Mouse (Mus musculus) hindbrain, embryonic 13.5 days (tissue): ENCODE results near the gene Slc22a18. TPM values are rescaled to one million over a fixed set of nuclear protein-coding genes. Genes with fewer than 3 reads are reported as not detected.

Source experiments
- ATAC-seq: fragments of 200-750 bp; cut with Nextera tagmentation; 2 replicates; pipeline ENCODE4 v1.8.0; 2017; ENCODE audit warnings: moderate TSS enrichment; ENCODE audit not compliant: low FRiP score
- H3K27ac ChIP-seq: fragments of 300-500 bp; sonication (generic); 2 replicates; pipeline ENCODE4 v1.5.1; 2015; ENCODE audit warnings: inconsistent platforms, mild to moderate bottlenecking, moderate library complexity
- H3K27me3 ChIP-seq: fragments of 300-500 bp; sonication (generic); 2 replicates; pipeline ENCODE4 v1.6.1; 2015; ENCODE audit warnings: mild to moderate bottlenecking, inconsistent platforms
- H3K36me3 ChIP-seq: fragments of 300-500 bp; sonication (generic); 2 replicates; pipeline ENCODE4 v1.6.1; 2015; ENCODE audit warnings: mild to moderate bottlenecking, inconsistent platforms
- H3K4me1 ChIP-seq: fragments of 300-500 bp; sonication (generic); replicated peaks from 2 replicates; pipeline ENCODE4 v1.6.1; 2015; ENCODE audit warnings: inconsistent platforms
- H3K4me2 ChIP-seq: fragments of 300-500 bp; sonication (generic); 2 replicates; pipeline ENCODE4 v1.6.1; 2015; ENCODE audit warnings: inconsistent platforms, mild to moderate bottlenecking, moderate library complexity
- H3K4me3 ChIP-seq: fragments of 300-500 bp; sonication (generic); 2 replicates; pipeline ENCODE4 v1.5.1; 2015; ENCODE audit warnings: mild to moderate bottlenecking, inconsistent platforms
- H3K9ac ChIP-seq: fragments of 300-500 bp; sonication (generic); 2 replicates; pipeline ENCODE4 v1.6.1; 2015; ENCODE audit warnings: mild to moderate bottlenecking, inconsistent platforms
- H3K9me3 ChIP-seq: fragments of 300-500 bp; sonication (generic); 2 replicates; pipeline ENCODE4 v1.6.1; 2016; ENCODE audit warnings: inconsistent platforms
- WGBS: fragments of 180-500 bp; shearing (Covaris S2); methylation state at CpG from one replicate; pipeline ENCODE4 v1.1.7; 2015; 5-methylcytosine and 5-hydroxymethylcytosine counted together
- polyA plus RNA-seq: library from polyadenylated mRNA; unstranded; fragments of >200 nt; fragmentation: Nextera tagmentation; extraction: Ambion mirVana; gene quantifications from 2 replicates; pipeline ENCODE4 v1.2.1, GENCODE M21; 2015

The Slc22a18 gene
- polyA plus RNA-seq, 1 experiment from 2014 or later, result 0.78 TPM

DNA sequence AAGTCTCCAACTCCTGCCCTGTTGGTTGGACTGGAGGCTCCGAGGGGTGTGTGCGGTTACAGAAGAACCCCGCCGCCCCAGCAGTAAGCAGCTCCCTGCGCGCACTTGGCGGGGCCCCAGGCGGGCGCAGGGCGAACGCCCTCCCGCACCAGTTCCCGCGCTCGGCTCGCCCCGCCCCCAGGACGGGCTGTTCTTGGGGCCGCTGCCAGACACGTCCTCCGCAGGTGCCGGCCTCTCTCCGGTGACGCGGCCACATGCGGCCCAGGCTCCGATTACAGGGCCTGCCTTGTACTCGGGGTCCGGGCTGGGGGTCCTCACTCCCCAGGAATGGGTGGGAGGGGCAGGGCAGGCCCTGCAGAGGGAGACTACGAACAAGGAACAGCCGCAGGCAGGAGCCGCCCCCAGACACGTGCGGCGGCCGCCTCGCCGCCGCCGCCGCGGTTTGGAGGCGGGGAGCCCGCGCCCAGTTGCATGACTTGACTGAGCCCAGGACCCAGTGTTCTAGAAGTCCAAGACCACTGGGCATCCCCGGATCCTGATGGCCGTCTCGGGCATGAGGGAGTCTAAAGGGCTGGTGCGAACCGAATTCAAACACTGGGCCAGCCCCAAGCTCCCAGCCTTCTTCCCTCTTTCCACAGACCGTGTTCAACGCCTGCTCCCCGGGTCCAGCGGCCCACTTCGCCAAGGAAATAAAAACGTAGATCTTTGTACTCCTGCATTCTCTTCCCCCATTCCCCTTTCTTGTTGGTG lies 8.6 kb upstream of the Slc22a18 start:
- Histone ChIP-seq H3K27me3 (peaks cover 18% of the 10 kb centered on the region), H3K4me3 (peak overlapping the region; percentile 36), H3K36me3 (no peaks in the 10 kb centered on the region), H3K4me1 (peaks cover 26% of the 10 kb centered on the region), H3K9ac (peak overlapping the region; percentile 65), H3K4me2 (peak overlapping the region; percentile 68), H3K27ac (no peak overlapping the region), H3K9me3 (peaks cover 9% of the 10 kb centered on the region)
- 25% methylated on average over 55 of the region's 56 CpGs for WGBS
- no peak for ATAC-seq

DNA sequence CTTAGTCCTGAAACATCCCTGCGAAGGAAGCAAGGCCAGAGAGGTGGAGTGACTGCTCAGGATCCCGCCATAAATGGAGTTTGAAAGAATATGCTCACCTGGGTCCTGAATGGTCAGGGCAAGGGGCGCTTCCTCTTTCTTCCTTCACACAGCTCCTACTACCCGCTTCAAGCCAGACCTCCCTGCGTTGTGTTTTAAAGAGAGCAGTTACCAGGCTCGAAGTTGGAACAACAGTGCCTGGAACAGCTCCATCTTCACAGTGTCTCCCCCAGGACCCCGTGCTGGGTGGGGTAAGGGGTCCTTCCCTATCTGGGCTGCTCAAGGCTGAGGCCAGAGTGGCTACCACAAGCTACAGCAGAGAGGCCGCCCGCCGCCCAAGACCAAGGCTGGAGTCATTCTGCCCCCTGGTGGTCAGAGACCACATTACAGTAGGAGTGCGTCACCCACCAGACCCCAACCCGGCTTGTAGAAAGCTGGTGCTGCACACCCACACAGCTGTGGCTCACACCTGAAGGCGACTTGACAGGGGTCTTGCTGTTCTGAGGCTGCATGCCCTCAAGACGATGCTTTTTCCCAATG lies 7.3 kb upstream of the Slc22a18 start:
- ATAC-seq, result peak; percentile 11; the same call in 1 of the 2 replicates
- H3K36me3 ChIP-seq, result no peaks in the 10 kb centered on the region
- peaks cover 26% of the 10 kb centered on the region for H3K4me1 ChIP-seq
- H3K4me3 ChIP-seq, result no peak overlapping the region
- H3K9ac ChIP-seq, result no peak overlapping the region
- H3K27me3 ChIP-seq, result peaks cover 23% of the 10 kb centered on the region
- 38% methylated on average over 14 of the region's 14 CpGs for WGBS
- H3K4me2 ChIP-seq, result no peak overlapping the region
- no peak overlapping the region for H3K27ac ChIP-seq
- no peaks in the 10 kb centered on the region for H3K9me3 ChIP-seq

DNA sequence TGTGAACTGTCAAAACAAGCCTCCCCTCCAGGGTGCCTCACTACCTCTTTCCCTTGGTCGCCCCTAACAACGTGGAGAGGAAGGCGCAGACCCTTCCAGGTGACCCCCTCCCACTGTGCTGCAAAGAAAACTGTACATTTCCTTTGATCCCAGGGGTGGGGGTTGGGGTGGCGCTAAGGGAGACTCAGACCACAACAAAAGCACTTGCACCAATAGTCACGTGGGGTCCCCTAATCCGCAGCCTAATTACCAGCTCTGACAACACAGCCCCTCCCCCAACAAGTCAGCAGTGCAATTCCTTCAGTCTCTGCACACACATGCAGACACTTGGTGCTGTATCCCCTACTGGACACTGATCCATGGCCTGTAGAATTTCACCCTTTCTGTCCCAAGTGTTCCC lies 5.8 kb upstream of the Slc22a18 start:
- no peak overlapping the region for H3K4me3 ChIP-seq
- no peaks in the 10 kb centered on the region for H3K9me3 ChIP-seq
- 8% methylated on average over 6 of the region's 6 CpGs for WGBS
- H3K9ac ChIP-seq, result no peak overlapping the region
- H3K27ac ChIP-seq, result no peak overlapping the region
- H3K4me1 ChIP-seq, result peaks cover 21% of the 10 kb centered on the region
- no peaks in the 10 kb centered on the region for H3K36me3 ChIP-seq
- ATAC-seq, result no peak
- no peak overlapping the region for H3K4me2 ChIP-seq
- H3K27me3 ChIP-seq, result peaks cover 23% of the 10 kb centered on the region

DNA sequence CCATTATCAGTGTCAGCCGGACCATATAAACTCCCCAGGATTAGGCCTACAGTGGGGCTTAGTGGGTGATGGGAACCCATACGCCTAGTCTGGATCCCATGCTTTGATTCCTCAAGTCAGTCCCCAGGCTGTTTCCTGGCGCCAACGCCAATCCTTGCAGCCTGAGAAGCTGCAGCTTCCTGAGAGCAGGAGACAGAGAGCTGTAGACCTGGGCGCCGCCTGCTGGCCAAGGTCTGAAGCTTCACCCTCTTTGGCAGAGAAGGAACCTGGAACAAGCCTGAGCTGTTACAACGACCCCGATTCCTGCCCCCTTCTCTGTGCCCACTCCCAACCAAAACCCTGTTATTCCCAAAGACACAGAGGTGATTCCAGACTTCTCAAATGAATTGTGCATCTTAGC lies 3.6 kb upstream of the Slc22a18 start:
- H3K4me1 ChIP-seq, result peaks cover 12% of the 10 kb centered on the region
- 0 out of 2 replicates have a peak, but pooled peaks have one; percentile 36 for ATAC-seq
- WGBS, result 19% methylated on average over 8 of the region's 8 CpGs

DNA sequence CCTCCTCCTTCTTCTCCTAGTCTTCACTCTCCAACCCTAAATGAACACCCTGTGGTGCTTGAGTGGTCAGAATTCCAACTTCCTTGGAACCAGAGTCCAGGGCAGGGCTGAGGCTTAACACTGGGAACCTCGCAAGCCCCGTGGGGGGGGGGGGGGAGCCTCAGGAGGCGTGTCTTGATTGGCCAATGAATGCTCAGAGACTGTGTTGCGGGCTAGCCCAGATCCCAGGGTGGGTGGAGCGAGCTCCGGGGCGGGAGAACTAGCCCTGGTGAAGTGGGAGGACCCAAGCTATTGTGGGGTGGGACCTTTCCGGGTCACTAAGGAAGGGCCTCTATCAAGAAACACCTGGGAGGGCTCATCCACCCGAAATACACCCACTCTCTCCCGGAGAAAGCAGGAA lies 1.3 kb downstream of the Slc22a18 start:
- no peak overlapping the region for H3K4me3 ChIP-seq
- H3K4me2 ChIP-seq, result no peak overlapping the region
- H3K27me3 ChIP-seq, result peaks cover 11% of the 10 kb centered on the region
- no peak overlapping the region for H3K9ac ChIP-seq
- H3K4me1 ChIP-seq, result no peaks in the 10 kb centered on the region
- WGBS, result 31% methylated on average over 10 of the region's 10 CpGs
- no peaks in the 10 kb centered on the region for H3K9me3 ChIP-seq
- H3K36me3 ChIP-seq, result no peaks in the 10 kb centered on the region
- no peak overlapping the region for H3K27ac ChIP-seq
- no peak for ATAC-seq

More for the DNA sequence above, 3.6 kb upstream of the Slc22a18 start:
- H3K36me3 ChIP-seq, result no peaks in the 10 kb centered on the region
- no peak overlapping the region for H3K4me3 ChIP-seq
- no peaks in the 10 kb centered on the region for H3K9me3 ChIP-seq
- H3K27ac ChIP-seq, result no peak overlapping the region
- peaks cover 23% of the 10 kb centered on the region for H3K27me3 ChIP-seq
- no peak overlapping the region for H3K9ac ChIP-seq
- H3K4me2 ChIP-seq, result no peak overlapping the region

DNA sequence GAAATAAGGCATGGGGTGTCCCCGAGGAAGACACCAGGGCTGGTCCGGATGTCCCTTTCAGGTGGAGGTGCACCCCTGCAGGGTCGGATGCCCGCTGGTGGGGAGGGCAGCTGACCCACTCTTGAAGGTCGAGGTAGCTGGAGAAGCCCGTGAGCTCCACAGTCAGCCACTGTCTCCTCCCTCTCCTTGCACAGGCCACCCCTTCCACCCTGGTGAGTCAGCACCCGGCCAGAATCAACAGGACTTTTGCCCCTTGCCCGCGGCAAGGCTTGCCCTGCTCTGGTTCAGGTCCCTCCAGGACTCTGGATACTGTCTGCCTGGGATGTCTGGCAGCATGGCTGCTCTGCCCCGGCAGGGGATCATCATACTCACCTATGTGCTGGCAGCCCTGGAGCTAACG lies 2.3 kb downstream of the Slc22a18 start:
- ATAC-seq, result no peak
- peaks cover 12% of the 10 kb centered on the region for H3K27me3 ChIP-seq
- no peak overlapping the region for H3K9ac ChIP-seq
- no peaks in the 10 kb centered on the region for H3K9me3 ChIP-seq
- H3K4me1 ChIP-seq, result no peaks in the 10 kb centered on the region
- no peak overlapping the region for H3K4me2 ChIP-seq
- H3K36me3 ChIP-seq, result no peaks in the 10 kb centered on the region
- H3K4me3 ChIP-seq, result no peak overlapping the region
- WGBS, result 78% methylated on average over 11 of the region's 11 CpGs
- no peak overlapping the region for H3K27ac ChIP-seq

DNA sequence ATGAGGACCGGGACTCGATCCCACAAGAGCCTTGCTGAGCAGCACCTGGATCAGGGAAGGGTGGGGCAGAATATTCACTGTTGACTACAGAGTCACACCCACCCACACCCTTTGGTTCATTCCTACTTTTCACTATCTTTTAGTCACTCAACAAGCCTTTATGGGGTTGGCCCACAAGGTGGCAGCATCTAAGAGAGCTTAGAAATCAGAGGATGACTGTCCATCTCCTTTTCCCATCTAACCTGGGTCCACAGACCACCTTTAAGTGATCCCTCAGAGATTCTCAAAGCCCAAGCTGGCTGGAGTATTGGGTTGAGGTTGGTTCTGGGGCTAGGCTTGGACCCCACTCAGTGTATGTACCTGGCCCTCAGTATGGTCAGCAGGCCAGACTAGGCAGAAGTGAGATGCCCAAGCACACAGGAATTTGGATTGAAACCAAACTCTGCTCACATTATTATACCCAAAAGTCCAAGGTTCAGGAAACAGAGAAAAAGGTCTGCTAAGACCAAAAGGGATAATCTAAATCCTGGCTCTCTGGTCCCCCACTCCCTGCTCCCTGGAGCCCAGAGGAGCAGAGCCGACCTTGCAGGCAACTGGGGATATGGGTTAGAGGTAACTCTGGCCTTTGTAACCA lies 3.3 kb downstream of the Slc22a18 start:
- H3K9me3 ChIP-seq, result no peaks in the 10 kb centered on the region
- H3K4me3 ChIP-seq, result no peak overlapping the region
- no peaks in the 10 kb centered on the region for H3K36me3 ChIP-seq
- no peak overlapping the region for H3K27ac ChIP-seq
- no peak for ATAC-seq
- H3K27me3 ChIP-seq, result peaks cover 15% of the 10 kb centered on the region; the same call in 1 of the 2 replicates
- no peak overlapping the region for H3K9ac ChIP-seq
- H3K4me2 ChIP-seq, result no peak overlapping the region
- H3K4me1 ChIP-seq, result no peaks in the 10 kb centered on the region
- 86% methylated on average over 3 of the region's 3 CpGs for whole genome bisulfite sequencing

DNA sequence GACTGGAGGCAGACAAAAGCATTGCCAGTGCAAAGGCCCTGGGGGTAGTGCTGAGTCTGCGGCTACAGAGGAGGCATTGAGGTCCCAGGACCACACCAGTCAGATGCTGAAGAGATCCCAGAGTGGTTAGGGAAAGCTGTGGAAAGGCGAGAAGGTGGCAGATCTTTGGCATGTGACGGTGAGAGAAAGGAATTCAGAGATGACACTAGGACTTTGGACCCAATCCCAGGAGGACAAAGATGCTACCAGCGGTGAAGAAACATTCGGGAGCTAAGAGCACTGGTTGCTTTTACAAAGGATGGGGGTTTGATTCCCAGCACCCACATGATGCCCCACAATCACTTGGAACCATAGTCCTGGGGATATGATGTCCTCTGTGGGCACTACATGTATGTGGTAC lies 4.3 kb downstream of the Slc22a18 start:
- Histone ChIP-seq H3K9me3 (no peaks in the 10 kb centered on the region), H3K9ac (no peak overlapping the region), H3K27me3 (peaks cover 15% of the 10 kb centered on the region; the same call in 1 of the 2 replicates), H3K4me1 (peaks cover 5% of the 10 kb centered on the region; the same call in 1 of the 2 replicates), H3K36me3 (no peaks in the 10 kb centered on the region), H3K4me2 (no peak overlapping the region), H3K4me3 (no peak overlapping the region), H3K27ac (no peak overlapping the region)
- ATAC-seq, result no peak
- WGBS, result 89% methylated on average over 5 of the region's 5 CpGs

DNA sequence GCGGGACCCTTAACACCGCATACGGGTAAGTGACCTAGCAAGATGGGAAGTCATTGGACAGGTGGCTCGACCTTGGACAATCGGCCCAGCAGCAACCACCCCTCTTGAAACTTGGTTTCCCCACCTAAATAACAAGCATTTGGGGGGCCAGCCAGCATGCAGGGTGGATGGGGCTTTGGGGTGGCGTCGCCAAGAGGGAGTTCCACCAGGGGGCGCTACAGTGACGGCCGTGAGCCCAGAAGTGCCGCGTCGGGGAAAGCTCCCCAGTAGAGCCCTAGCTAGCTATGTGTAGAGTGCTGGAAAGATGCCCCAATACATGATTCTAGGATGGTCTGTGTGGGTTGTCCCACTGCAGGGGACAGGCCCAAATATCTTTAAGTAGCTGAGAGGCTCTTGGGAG lies 7.0 kb downstream of the Slc22a18 start:
- H3K4me3 ChIP-seq, result no peak overlapping the region
- H3K27me3 ChIP-seq, result peaks cover 15% of the 10 kb centered on the region; the same call in 1 of the 2 replicates
- 24% methylated on average over 13 of the region's 13 CpGs for WGBS
- no peak for ATAC-seq
- no peak overlapping the region for H3K27ac ChIP-seq
- no peak overlapping the region for H3K4me2 ChIP-seq
- peaks cover 6% of the 10 kb centered on the region; the same call in 1 of the 2 replicates for H3K4me1 ChIP-seq
- H3K9ac ChIP-seq, result no peak overlapping the region
- H3K36me3 ChIP-seq, result no peaks in the 10 kb centered on the region
- H3K9me3 ChIP-seq, result no peaks in the 10 kb centered on the region

DNA sequence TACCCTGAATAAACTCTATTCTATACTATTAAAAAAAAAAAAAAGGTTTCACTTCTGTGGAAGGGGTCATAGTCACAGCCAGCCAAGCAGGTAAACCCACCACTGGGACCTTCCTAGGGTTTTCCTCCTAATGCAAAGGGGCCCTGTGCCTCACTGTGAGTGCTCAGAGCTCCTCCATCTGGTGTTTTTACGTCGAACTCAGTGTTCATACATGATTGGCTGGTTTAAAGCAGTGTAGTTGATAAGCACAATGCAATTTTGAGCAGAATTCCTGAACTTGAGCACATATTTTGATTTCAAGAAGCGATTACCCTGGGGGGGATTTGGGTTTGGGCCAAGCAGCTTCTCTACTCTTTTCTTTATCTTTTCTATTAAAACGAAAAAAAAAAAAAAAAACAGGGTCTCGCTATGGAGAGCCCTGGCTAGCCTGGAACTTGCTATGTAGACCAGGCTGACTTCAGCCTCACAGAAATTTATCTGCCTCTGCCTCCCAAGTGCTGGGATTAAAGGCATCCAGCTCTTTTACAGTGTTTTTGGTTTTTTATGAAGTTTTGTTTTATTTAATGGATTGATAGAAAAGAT lies 8.4 kb downstream of the Slc22a18 start:
- ATAC-seq, result no peak
- Histone ChIP-seq H3K4me3 (no peak overlapping the region), H3K27me3 (peaks cover 16% of the 10 kb centered on the region; the same call in 1 of the 2 replicates), H3K36me3 (no peaks in the 10 kb centered on the region), H3K27ac (no peak overlapping the region), H3K9me3 (no peaks in the 10 kb centered on the region), H3K9ac (no peak overlapping the region), H3K4me1 (peaks cover 6% of the 10 kb centered on the region; the same call in 1 of the 2 replicates), H3K4me2 (no peak overlapping the region)
- 52% methylated on average over 5 of the region's 5 CpGs for WGBS

DNA sequence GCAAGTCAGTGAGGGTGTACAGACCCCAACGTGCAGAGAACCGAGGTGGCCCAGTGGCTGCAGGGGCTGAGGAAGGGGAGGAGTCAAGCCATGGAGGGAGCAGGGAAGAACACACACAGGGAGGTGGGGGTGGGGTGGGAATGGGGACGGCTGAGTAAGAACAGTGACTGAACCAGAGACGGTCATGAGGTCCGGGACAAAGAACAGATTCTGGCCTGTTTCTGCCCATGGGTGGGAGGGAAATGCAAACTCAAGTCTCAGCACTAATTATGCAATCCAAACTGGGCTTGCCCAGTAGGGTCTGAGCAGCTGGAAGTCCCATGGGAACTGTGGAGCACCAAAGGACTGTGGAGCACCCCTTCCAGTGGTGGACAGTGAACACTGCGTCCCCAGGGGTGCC lies 9.0 kb downstream of the Slc22a18 start:
- peaks cover 16% of the 10 kb centered on the region; the same call in 1 of the 2 replicates for H3K27me3 ChIP-seq
- H3K9ac ChIP-seq, result no peak overlapping the region
- H3K4me1 ChIP-seq, result peaks cover 6% of the 10 kb centered on the region; the same call in 1 of the 2 replicates
- H3K4me2 ChIP-seq, result no peak overlapping the region
- H3K27ac ChIP-seq, result no peak overlapping the region
- 12% methylated on average over 6 of the region's 6 CpGs for WGBS
- H3K9me3 ChIP-seq, result no peaks in the 10 kb centered on the region
- no peak for ATAC-seq
- H3K4me3 ChIP-seq, result no peak overlapping the region
- H3K36me3 ChIP-seq, result no peaks in the 10 kb centered on the region

DNA sequence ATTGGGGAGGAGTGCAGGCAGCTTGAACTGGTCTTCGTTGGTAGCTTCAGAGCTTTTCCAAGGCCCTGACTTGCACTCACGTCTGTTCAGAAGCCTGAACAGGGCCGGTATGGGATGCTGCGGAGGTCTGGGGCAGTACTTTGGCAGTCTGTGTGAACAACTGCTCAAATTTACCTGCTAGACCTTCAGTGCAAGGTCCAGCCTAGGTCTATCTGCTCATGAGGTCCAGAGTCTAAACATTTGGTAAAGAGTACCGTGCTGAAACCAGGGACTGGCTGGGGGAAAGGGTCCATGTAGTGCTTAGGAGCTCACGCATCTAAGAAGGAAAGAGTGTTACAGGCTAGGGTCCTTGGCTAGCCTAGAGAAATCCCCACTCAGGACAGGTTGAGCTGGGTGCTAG lies 16.2 kb downstream of the Slc22a18 start:
- Histone ChIP-seq H3K9ac (no peak overlapping the region), H3K4me2 (no peak overlapping the region), H3K27me3 (peaks cover 36% of the 10 kb centered on the region), H3K36me3 (no peaks in the 10 kb centered on the region), H3K9me3 (no peaks in the 10 kb centered on the region), H3K27ac (no peak overlapping the region), H3K4me1 (no peaks in the 10 kb centered on the region), H3K4me3 (no peak overlapping the region)
- no peak for ATAC-seq
- 84% methylated on average over 6 of the region's 6 CpGs for WGBS
